Comparison of ENCODE assay signal across 12 mouse cellular contexts in the genomic region with DNA sequence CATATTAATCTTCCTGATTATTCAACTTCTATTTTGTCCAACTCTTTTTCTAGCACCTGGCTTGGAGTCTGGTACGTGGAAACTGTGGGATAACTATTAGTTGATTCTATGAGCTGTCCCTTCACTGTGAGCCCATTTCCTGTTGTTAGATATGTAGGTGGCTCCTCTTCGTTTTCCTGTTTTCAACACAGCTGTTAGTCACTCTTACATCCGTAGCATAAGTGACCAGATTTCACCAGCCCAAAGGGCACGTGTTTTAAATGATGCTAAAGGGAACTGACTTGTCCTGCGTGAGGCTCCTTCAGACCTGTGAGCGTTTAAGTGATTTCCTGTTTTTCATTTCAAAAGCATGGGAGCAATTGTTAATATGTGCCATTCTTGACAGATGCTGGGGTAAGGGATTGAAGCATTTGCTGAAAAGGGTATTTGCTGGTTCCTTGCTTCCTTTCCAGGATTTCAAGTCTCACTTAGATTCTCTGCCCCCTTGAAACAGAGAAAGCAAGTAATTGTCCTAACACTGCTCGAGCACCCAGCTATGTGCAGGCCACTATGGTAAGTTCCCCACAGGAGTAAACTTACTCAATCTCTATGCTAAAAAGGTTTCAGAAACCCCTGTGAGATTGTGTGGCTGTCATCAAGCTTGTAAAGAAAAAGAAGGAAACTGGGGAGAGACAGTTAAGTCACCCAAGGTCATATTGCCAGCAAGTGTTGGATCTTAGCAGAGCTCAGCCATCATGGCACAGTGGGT.
DNase-seq lines count a peak whose midpoint lies in the region; ATAC-seq and TF ChIP-seq lines count a peak whose summit lies in the region.
"Had no signal": no experiment of that assay in that cellular context is flagged by ENCODE, and none has a peak within 500 bp of the region (broad histone marks: within the 10 kb centered on the region; RNA-seq: fewer than 3 reads in every experiment).

No protein-coding gene starts in this region.

- peak; percentile 77 for TF ChIP-seq EP300 in liver, postnatal 0 days (IDR thresholded peaks at IDR 0.05; ENCODE audit: low read depth)

- peaks cover 11% of the 10 kb centered on the region; the same call in 1 of the 2 replicates for H3K4me1 ChIP-seq in kidney, embryonic 15.5 days
- peaks cover 4% of the 10 kb centered on the region; the same call in 1 of the 2 replicates for H3K4me1 ChIP-seq in kidney, adult 2 months (ENCODE audit: control insufficient read depth, insufficient read depth, low read length)
- H3K4me1 ChIP-seq in liver, postnatal 0 days (ENCODE audit: insufficient read depth), result peaks cover 14% of the 10 kb centered on the region

- no peak overlapping the region for H3K4me3 ChIP-seq in kidney, embryonic 15.5 days (replicated peaks)
- no peak overlapping the region for H3K4me3 ChIP-seq in kidney, adult 2 months (ENCODE audit: insufficient read depth, low read depth, low read length)
- no peak overlapping the region for H3K4me3 ChIP-seq in liver, postnatal 0 days (ENCODE audit: low read depth, low read length)

- no peak overlapping the region for H3K4me2 ChIP-seq in kidney, embryonic 15.5 days
- 0 out of 2 replicates have a peak overlapping the region, but pooled peaks have one; percentile 0 for H3K4me2 ChIP-seq in liver, postnatal 0 days (ENCODE audit: low read depth, low read length)

- no peak for ATAC-seq in kidney, embryonic 15.5 days (replicated peaks; ENCODE audit: low FRiP score)
- peak; percentile 54 for ATAC-seq in common myeloid progenitor, adult 5-6 weeks (replicated peaks; ENCODE audit: low read depth, poor library complexity, severe bottlenecking)
- peak; percentile 77 for ATAC-seq in liver, postnatal 0 days

- no peaks in the 10 kb centered on the region for H3K27me3 ChIP-seq in kidney, embryonic 15.5 days
- no peaks in the 10 kb centered on the region for H3K27me3 ChIP-seq in kidney, adult 2 months (replicated peaks; ENCODE audit: control insufficient read depth, insufficient read depth, low read length)
- no peaks in the 10 kb centered on the region for H3K27me3 ChIP-seq in liver, postnatal 0 days (ENCODE audit: insufficient read depth, low read length)

- 75% methylated on average over 7 of the region's 7 CpGs for WGBS in kidney, embryonic 15.5 days
- WGBS in kidney, adult 2 months, result 67% methylated on average over 7 of the region's 7 CpGs
- WGBS in liver, postnatal 0 days (ENCODE audit: insufficient replicate concordance), result 39% methylated on average over 7 of the region's 7 CpGs

- no peaks in the 10 kb centered on the region for H3K9me3 ChIP-seq in kidney, embryonic 15.5 days (replicated peaks)
- no peaks in the 10 kb centered on the region for H3K9me3 ChIP-seq in liver, postnatal 0 days (ENCODE audit: low read length)

- H3K27ac ChIP-seq in kidney, embryonic 15.5 days, result peak overlapping the region; percentile 34
- no peak overlapping the region; the same call in 1 of the 2 replicates for H3K27ac ChIP-seq in kidney, adult 2 months (ENCODE audit: insufficient read depth, low read depth, low read length)
- peak overlapping the region; percentile 79 for H3K27ac ChIP-seq in liver, postnatal 0 days (ENCODE audit: low read depth)

- no peak for TF ChIP-seq CTCF in kidney, adult 2 months (conservative IDR thresholded peaks at IDR 0.05; ENCODE audit: insufficient read depth, insufficient read length, low read depth, low read length)
- no peak for TF ChIP-seq CTCF in liver, postnatal 0 days (IDR thresholded peaks at IDR 0.05; ENCODE audit: low read depth)

- H3K9ac ChIP-seq in kidney, embryonic 15.5 days, result no peak overlapping the region
- no peak overlapping the region for H3K9ac ChIP-seq in liver, postnatal 0 days (replicated peaks)

- H3K36me3 ChIP-seq in kidney, embryonic 15.5 days, result no peaks in the 10 kb centered on the region
- H3K36me3 ChIP-seq in kidney, adult 2 months (ENCODE audit: control insufficient read depth, insufficient read depth, low read length), result no peaks in the 10 kb centered on the region
- no peaks in the 10 kb centered on the region for H3K36me3 ChIP-seq in liver, postnatal 0 days (replicated peaks; ENCODE audit: insufficient read depth, low read length)

- TF ChIP-seq POLR2A in kidney, adult 2 months (IDR thresholded peaks at IDR 0.05; ENCODE audit: low read depth, low read length), result no peak

- DNase-seq in kidney, adult 2 months, result no peak
- peak; percentile 57 to 66 for DNase-seq in B cell, adult 2 months
- no peak for DNase-seq in liver, postnatal 0 days
- no peak for DNase-seq in retina, embryonic 14.5 days (ENCODE audit: low spot score)
- no peak for DNase-seq in layer of hippocampus, adult 9-10 months (ENCODE audit: low spot score)
- DNase-seq in adrenal gland, postnatal 10 days, result no peak
- DNase-seq: cerebellum, postnatal 14 days; gastrocnemius, postnatal 14 days; heart, postnatal 14 days; thymus, postnatal 36 days had no signal

Comparison
In these comparisons a context has a peak if more than half of its experiments do, and no peak if none do; other contexts are left out.
1. DNase-seq: peak in B cell, adult 2 months (2 of 2); none in kidney, adult 2 months (single experiment), liver, postnatal 0 days (single experiment), retina, embryonic 14.5 days (single experiment), layer of hippocampus, adult 9-10 months (single experiment) and adrenal gland, postnatal 10 days (single experiment).